Mouse (Mus musculus) heart, adult 2 months (tissue): ENCODE data around the gene Jdp2.

Experiments
- CTCF ChIP-seq: fragments of 200-600 bp; IDR thresholded peaks from 2 replicates; pipeline ENCODE4 v1.8.1; 2022; ENCODE audit warnings: antibody characterized with exemption, mild to moderate bottlenecking, moderate library complexity
- EP300 ChIP-seq: fragments of 200-500 bp; IDR thresholded peaks from 2 replicates; pipeline ENCODE4 v1.6.1; 2011; ENCODE audit warnings: low read depth, low read length, control low read depth; ENCODE audit not compliant: insufficient read depth
- POLR2A ChIP-seq: fragments of 200-500 bp; IDR thresholded peaks from 2 replicates; pipeline ENCODE4 v1.6.1; 2011; ENCODE audit warnings: mild to moderate bottlenecking, low read depth, low read length, control low read depth; ENCODE audit not compliant: insufficient read depth

GRCm38 (mm10) chr12:85682328-85682727, 83.5 kb downstream of the Jdp2 start:
- TF ChIP-seq CTCF (peak; percentile 22; the same call in 1 of the 2 replicates), POLR2A (no peak), EP300 (no peak)
